Mouse (Mus musculus): ENCODE data around the gene Rbm18. TPM values are rescaled to one million over a fixed set of nuclear protein-coding genes. Genes with fewer than 3 reads are reported as not detected.
A peak's percentile ranks its signal among the peaks of the same experiment; 100 is the strongest.

Gene Rbm18
- polyA plus RNA-seq, 1 experiment from 2014 or later = 63.6 TPM

DNA sequence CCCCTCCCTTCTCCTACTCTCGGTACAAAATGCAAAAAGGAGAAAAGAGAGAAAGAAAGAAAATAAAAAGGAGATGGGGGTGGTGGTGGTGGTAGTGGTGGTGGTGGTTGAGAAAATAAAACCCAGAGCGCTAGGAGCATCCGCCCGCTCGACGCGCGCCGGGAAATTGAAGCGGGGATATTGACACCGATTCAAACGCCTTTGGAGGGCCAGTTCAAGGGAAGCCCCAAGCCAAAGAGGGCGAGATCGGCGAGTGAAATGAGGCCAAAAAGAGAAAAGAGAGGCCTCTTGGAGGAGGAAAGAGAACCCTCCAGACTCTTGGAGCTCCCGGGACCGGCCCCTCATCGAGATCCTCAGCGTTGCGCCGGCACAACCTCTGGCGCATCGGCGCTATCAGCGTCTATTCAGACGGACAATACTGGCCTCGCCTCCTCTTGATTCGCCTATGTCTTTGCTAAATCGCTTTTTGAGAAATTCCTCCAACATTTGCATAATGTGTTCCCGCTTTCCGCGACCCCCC lies 32.1 kb downstream of the Rbm18 start:
- Histone ChIP-seq H3K36me3 (no peaks in the 10 kb centered on the region), H3K4me1 (replicated peaks) (peaks cover 40% of the 10 kb centered on the region), H3K4me2 (peak overlapping the region; percentile 92), H3K27ac (no peak overlapping the region), H3K27me3 (peaks cover 98% of the 10 kb centered on the region), H3K4me3 (peak overlapping the region; percentile 55), H3K9ac (peak overlapping the region; percentile 26), H3K9me3 (replicated peaks) (no peaks in the 10 kb centered on the region)
- ATAC-seq (replicated peaks; ENCODE audit: insufficient number of reproducible peaks, insufficient read depth, low FRiP score, low read depth) = no peak
- 1% methylated on average over 32 of the region's 32 CpGs for WGBS

- peak overlapping the region; percentile 92 for H3K4me2 ChIP-seq
- H3K9ac ChIP-seq = 0 out of 2 replicates have a peak overlapping the region, but pooled peaks have one; percentile 7
- H3K27ac ChIP-seq = no peak overlapping the region
- WGBS = 2% methylated on average over 38 of the region's 38 CpGs
- ATAC-seq (replicated peaks; ENCODE audit: insufficient number of reproducible peaks, insufficient read depth, low FRiP score, low read depth) = no peak
- H3K9me3 ChIP-seq (replicated peaks) = no peaks in the 10 kb centered on the region
- H3K4me3 ChIP-seq = peak overlapping the region; percentile 55
- peaks cover 40% of the 10 kb centered on the region for H3K4me1 ChIP-seq (replicated peaks)
- peaks cover 99% of the 10 kb centered on the region for H3K27me3 ChIP-seq
- H3K36me3 ChIP-seq = no peaks in the 10 kb centered on the region
These were observed 32.8 kb downstream of the Rbm18 start for GRCm38 (mm10) chr2:36103555-36104367.

GRCm38 (mm10) chr2:36103069-36103554 lies 33.5 kb downstream of the Rbm18 start:
- Histone ChIP-seq H3K9me3 (replicated peaks) (no peaks in the 10 kb centered on the region), H3K4me1 (replicated peaks) (peaks cover 40% of the 10 kb centered on the region), H3K36me3 (no peaks in the 10 kb centered on the region), H3K4me2 (peak overlapping the region; percentile 92), H3K9ac (no peak overlapping the region), H3K27me3 (peaks cover 100% of the 10 kb centered on the region), H3K4me3 (peak overlapping the region; percentile 55), H3K27ac (no peak overlapping the region)
- no peak for ATAC-seq (replicated peaks; ENCODE audit: insufficient number of reproducible peaks, insufficient read depth, low FRiP score, low read depth)
- 4% methylated on average over 21 of the region's 21 CpGs for WGBS

DNA sequence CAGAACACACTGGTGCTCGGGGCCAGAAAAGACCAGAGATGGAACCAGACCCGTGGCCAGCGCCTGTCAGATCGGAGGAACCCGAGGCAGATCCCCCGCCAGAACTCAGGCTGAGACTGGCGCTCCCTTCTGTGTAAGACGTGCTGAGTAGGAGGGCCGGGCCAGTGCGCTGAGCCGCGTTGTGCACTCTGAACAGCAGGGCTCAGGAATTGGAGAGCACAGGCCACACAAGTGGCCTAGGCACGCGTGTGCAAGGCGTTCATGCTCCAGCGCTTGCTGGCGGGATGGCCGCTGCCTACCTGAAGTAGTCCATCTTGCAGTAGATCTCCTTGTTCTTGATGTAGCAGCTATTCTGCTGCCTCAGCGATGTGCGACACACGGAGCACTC lies 34.0 kb downstream of the Rbm18 start:
- 4% methylated on average over 21 of the region's 21 CpGs for WGBS

DNA sequence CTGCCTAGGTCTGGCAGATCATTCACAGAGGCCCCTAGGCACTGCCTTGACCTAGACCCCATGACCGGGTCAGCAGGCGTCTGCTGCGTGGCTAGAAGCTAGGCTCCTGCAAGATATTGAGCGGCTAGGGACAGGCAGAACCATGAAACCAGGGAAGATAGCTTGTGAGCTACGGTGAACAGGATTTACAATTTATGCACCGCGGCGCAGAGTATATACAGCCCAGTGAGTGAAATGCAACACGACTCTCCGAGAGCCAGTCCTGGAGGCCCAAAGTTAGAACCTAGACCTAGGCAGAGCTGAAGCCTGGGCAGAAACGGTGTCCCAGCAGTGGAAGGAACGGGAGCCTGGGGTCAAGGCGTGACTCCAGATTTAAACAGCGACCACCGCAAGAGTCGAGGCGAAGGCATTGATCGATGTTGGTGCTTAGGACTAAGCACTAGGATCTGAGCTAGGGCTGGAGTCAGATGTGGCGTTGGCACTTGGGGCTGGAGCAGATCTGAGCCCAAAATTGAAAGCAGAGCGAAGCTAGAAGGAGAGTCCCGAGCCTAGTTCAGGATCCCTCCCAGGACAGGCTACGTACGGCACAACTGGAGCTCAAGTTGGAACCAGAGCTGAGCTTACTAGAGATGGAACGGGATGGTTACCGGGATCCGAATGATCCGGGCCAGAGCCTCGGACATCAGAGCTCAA lies 34.6 kb downstream of the Rbm18 start:
- H3K36me3 ChIP-seq = no peaks in the 10 kb centered on the region
- H3K4me2 ChIP-seq = peak overlapping the region; percentile 92
- no peak for ATAC-seq (replicated peaks; ENCODE audit: insufficient number of reproducible peaks, insufficient read depth, low FRiP score, low read depth)
- H3K27ac ChIP-seq = no peak overlapping the region
- H3K4me1 ChIP-seq (replicated peaks) = peaks cover 40% of the 10 kb centered on the region
- H3K9ac ChIP-seq = no peak overlapping the region
- 12% methylated on average over 28 of the region's 28 CpGs for WGBS
- H3K27me3 ChIP-seq = peaks cover 100% of the 10 kb centered on the region
- H3K9me3 ChIP-seq (replicated peaks) = no peaks in the 10 kb centered on the region
- H3K4me3 ChIP-seq = peak overlapping the region; percentile 55

More for the DNA sequence above, 34.0 kb downstream of the Rbm18 start:
- Histone ChIP-seq H3K36me3 (no peaks in the 10 kb centered on the region), H3K4me1 (replicated peaks) (peaks cover 40% of the 10 kb centered on the region), H3K4me2 (peak overlapping the region; percentile 92), H3K9me3 (replicated peaks) (no peaks in the 10 kb centered on the region), H3K27ac (no peak overlapping the region), H3K27me3 (peaks cover 100% of the 10 kb centered on the region), H3K9ac (no peak overlapping the region), H3K4me3 (peak overlapping the region; percentile 55)
- ATAC-seq (replicated peaks; ENCODE audit: insufficient number of reproducible peaks, insufficient read depth, low FRiP score, low read depth) = no peak

- Histone ChIP-seq H3K36me3 (no peaks in the 10 kb centered on the region), H3K9ac (no peak overlapping the region), H3K4me3 (no peak overlapping the region), H3K4me2 (no peak overlapping the region), H3K27ac (no peak overlapping the region), H3K4me1 (replicated peaks) (peaks cover 30% of the 10 kb centered on the region), H3K27me3 (peaks cover 100% of the 10 kb centered on the region), H3K9me3 (replicated peaks) (no peaks in the 10 kb centered on the region)
- no peak for ATAC-seq (replicated peaks; ENCODE audit: insufficient number of reproducible peaks, insufficient read depth, low FRiP score, low read depth)
- WGBS = 16% methylated on average over 6 of the region's 6 CpGs
These were observed 36.8 kb downstream of the Rbm18 start for GRCm38 (mm10) chr2:36099739-36100138.

- Histone ChIP-seq H3K27ac (no peak overlapping the region), H3K9ac (no peak overlapping the region), H3K4me2 (no peak overlapping the region), H3K4me3 (no peak overlapping the region), H3K4me1 (replicated peaks) (peaks cover 18% of the 10 kb centered on the region), H3K27me3 (peaks cover 100% of the 10 kb centered on the region), H3K36me3 (no peaks in the 10 kb centered on the region), H3K9me3 (replicated peaks) (no peaks in the 10 kb centered on the region)
- no peak for ATAC-seq (replicated peaks; ENCODE audit: insufficient number of reproducible peaks, insufficient read depth, low FRiP score, low read depth)
- 13% methylated on average over 5 of the region's 5 CpGs for WGBS
These were observed 38.6 kb downstream of the Rbm18 start for GRCm38 (mm10) chr2:36098021-36098420.

- WGBS = 12% methylated on average over 18 of the region's 18 CpGs
- H3K36me3 ChIP-seq = no peaks in the 10 kb centered on the region
- peaks cover 11% of the 10 kb centered on the region for H3K4me1 ChIP-seq (replicated peaks)
- no peak overlapping the region for H3K9ac ChIP-seq
- no peak overlapping the region for H3K4me2 ChIP-seq
- no peak overlapping the region for H3K4me3 ChIP-seq
- peaks cover 100% of the 10 kb centered on the region for H3K27me3 ChIP-seq
- no peak for ATAC-seq (replicated peaks; ENCODE audit: insufficient number of reproducible peaks, insufficient read depth, low FRiP score, low read depth)
- no peak overlapping the region for H3K27ac ChIP-seq
- no peaks in the 10 kb centered on the region for H3K9me3 ChIP-seq (replicated peaks)
These were observed 39.3 kb downstream of the Rbm18 start for GRCm38 (mm10) chr2:36097129-36097815.

- no peaks in the 10 kb centered on the region for H3K9me3 ChIP-seq (replicated peaks)
- H3K36me3 ChIP-seq = no peaks in the 10 kb centered on the region
- no peak overlapping the region for H3K27ac ChIP-seq
- H3K4me2 ChIP-seq = no peak overlapping the region
- ATAC-seq (replicated peaks; ENCODE audit: insufficient number of reproducible peaks, insufficient read depth, low FRiP score, low read depth) = no peak
- H3K4me3 ChIP-seq = no peak overlapping the region
- H3K9ac ChIP-seq = no peak overlapping the region
- H3K27me3 ChIP-seq = peaks cover 100% of the 10 kb centered on the region
- WGBS = 9% methylated on average over 31 of the region's 31 CpGs
- peaks cover 20% of the 10 kb centered on the region for H3K4me1 ChIP-seq (replicated peaks)
These were observed 42.6 kb downstream of the Rbm18 start for GRCm38 (mm10) chr2:36093914-36094475.

DNA sequence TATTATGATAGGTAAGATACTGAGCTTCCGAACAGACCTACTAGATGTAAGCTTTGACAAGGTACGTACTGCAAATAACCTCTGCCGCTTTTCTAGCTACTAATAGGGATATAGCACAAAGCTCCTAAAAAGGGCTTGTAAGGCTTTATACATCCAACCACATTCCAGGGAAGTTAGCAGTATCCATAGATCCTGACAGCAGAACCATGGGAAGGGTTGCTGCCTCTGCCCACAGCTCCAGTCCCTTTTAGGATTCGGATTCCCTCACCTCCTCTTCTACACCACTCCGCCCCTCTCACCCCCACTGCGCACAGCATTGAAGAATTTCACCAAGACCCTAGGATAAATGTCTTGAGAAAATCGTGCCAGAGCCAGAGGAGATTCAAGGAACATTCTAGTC lies 43.3 kb downstream of the Rbm18 start:
- 21% methylated on average over 7 of the region's 7 CpGs for WGBS
- no peak overlapping the region for H3K27ac ChIP-seq

GRCm38 (mm10) chr2:36092748-36093147 lies 43.8 kb downstream of the Rbm18 start:
- WGBS = 10% methylated on average over 4 of the region's 4 CpGs

More for the DNA sequence above, 43.3 kb downstream of the Rbm18 start:
- H3K36me3 ChIP-seq = no peaks in the 10 kb centered on the region
- H3K4me1 ChIP-seq (replicated peaks) = peaks cover 20% of the 10 kb centered on the region
- H3K9me3 ChIP-seq (replicated peaks) = no peaks in the 10 kb centered on the region
- ATAC-seq (replicated peaks; ENCODE audit: insufficient number of reproducible peaks, insufficient read depth, low FRiP score, low read depth) = no peak
- no peak overlapping the region for H3K4me3 ChIP-seq
- H3K4me2 ChIP-seq = no peak overlapping the region
- peaks cover 99% of the 10 kb centered on the region for H3K27me3 ChIP-seq
- no peak overlapping the region for H3K9ac ChIP-seq

More at GRCm38 (mm10) chr2:36092748-36093147, 43.8 kb downstream of the Rbm18 start:
- H3K4me2 ChIP-seq = no peak overlapping the region
- no peaks in the 10 kb centered on the region for H3K9me3 ChIP-seq (replicated peaks)
- H3K27ac ChIP-seq = no peak overlapping the region
- no peaks in the 10 kb centered on the region for H3K36me3 ChIP-seq
- peaks cover 20% of the 10 kb centered on the region for H3K4me1 ChIP-seq (replicated peaks)
- no peak overlapping the region for H3K9ac ChIP-seq
- peaks cover 99% of the 10 kb centered on the region for H3K27me3 ChIP-seq
- no peak overlapping the region for H3K4me3 ChIP-seq
- no peak for ATAC-seq (replicated peaks; ENCODE audit: insufficient number of reproducible peaks, insufficient read depth, low FRiP score, low read depth)
